Mouse (Mus musculus) ES-E14 (cell line): ENCODE data around the gene Bnip3.

Source experiments
- CHD2 ChIP-seq: IDR thresholded peaks from 2 replicates; pipeline ENCODE4 v1.6.1; 2014; ENCODE audit warnings: mild to moderate bottlenecking, low read depth, low read length, inconsistent platforms
- ZC3H11A ChIP-seq: IDR thresholded peaks from 2 replicates; pipeline ENCODE4 v1.6.1; 2012; ENCODE audit warnings: low read depth, mild to moderate bottlenecking, inconsistent platforms, low read length, borderline replicate concordance
- ZNF384 ChIP-seq: IDR thresholded peaks from 2 replicates; pipeline ENCODE4 v1.6.1; 2012; ENCODE audit warnings: low read depth, low read length, inconsistent platforms

GRCm38 (mm10) chr7:138867286-138867685 lies 42.0 kb downstream of the Bnip3 start:
- TF ChIP-seq ZNF384 (no peak), CHD2 (no peak), ZC3H11A (no peak)
